Mouse (Mus musculus) neural tube, embryonic 12.5 days (tissue): ENCODE data around the gene Cab39. TPM values are rescaled to one million over a fixed set of nuclear protein-coding genes. Genes with fewer than 3 reads are reported as not detected.

Experiments used
- ATAC-seq: fragments of 200-750 bp; cut with Nextera tagmentation; 2 replicates; pipeline ENCODE4 v1.8.0; 2017; ENCODE audit warnings: low read depth, mild to moderate bottlenecking, moderate TSS enrichment, moderate library complexity; ENCODE audit not compliant: low FRiP score
- H3K27ac ChIP-seq: fragments of 300-500 bp; sonication (generic); 2 replicates; pipeline ENCODE4 v1.5.1; 2016
- H3K27me3 ChIP-seq: fragments of 300-500 bp; sonication (generic); replicated peaks from 2 replicates; pipeline ENCODE4 v1.6.1; 2016; ENCODE audit warnings: mild to moderate bottlenecking
- H3K36me3 ChIP-seq: fragments of 300-500 bp; sonication (generic); 2 replicates; pipeline ENCODE4 v1.6.1; 2016; ENCODE audit warnings: mild to moderate bottlenecking
- H3K4me1 ChIP-seq: fragments of 300-500 bp; sonication (generic); 2 replicates; pipeline ENCODE4 v1.6.1; 2016
- H3K4me2 ChIP-seq: fragments of 300-500 bp; sonication (generic); replicated peaks from 2 replicates; pipeline ENCODE4 v1.6.1; 2016; ENCODE audit warnings: mild to moderate bottlenecking
- H3K4me3 ChIP-seq: fragments of 300-500 bp; sonication (generic); 2 replicates; pipeline ENCODE4 v1.5.1; 2016
- H3K9ac ChIP-seq: fragments of 300-500 bp; sonication (generic); 2 replicates; pipeline ENCODE4 v1.6.1; 2016; ENCODE audit warnings: mild to moderate bottlenecking
- H3K9me3 ChIP-seq: fragments of 300-500 bp; sonication (generic); 2 replicates; pipeline ENCODE4 v1.6.1; 2016; ENCODE audit warnings: mild to moderate bottlenecking
- WGBS: fragments of 180-500 bp; shearing (Covaris S2); methylation state at CpG from one replicate; pipeline ENCODE4 v1.1.7; 2016; 5-methylcytosine and 5-hydroxymethylcytosine counted together
- polyA plus RNA-seq: library from polyadenylated mRNA; unstranded; fragments of >200 nt; fragmentation: Nextera tagmentation; extraction: Ambion mirVana; gene quantifications from 2 replicates; pipeline ENCODE4 v1.2.1, GENCODE M21; 2016

Cab39 gene
- polyA plus RNA-seq, 1 experiment from 2014 or later = 81.3 TPM

DNA sequence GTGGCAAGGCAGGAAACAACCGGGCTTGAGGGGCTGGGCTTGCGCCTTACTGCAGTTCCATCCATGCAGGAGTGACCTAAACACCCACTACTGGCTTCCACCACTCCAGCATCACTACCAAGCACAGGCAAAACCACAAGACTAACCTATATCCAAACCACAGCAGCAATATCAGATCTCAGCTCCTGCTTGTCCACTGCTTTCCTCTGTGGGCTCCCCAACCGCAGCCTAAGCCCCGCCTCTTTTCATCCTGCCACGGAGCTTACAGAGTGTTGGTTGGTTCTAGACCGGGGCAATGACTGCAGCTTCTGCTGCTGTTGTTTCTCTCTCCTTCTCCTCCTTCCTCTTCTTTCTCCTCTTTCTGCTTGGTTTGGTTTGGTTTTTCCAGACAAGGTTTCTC, 29.9 kb upstream of the Cab39 start:
- Histone ChIP-seq H3K27me3 (no peaks in the 10 kb centered on the region), H3K36me3 (no peaks in the 10 kb centered on the region), H3K4me1 (0 out of 2 replicates have a peak, but pooled peaks cover 4% of the 10 kb centered on the region), H3K4me2 (no peak overlapping the region), H3K9me3 (no peaks in the 10 kb centered on the region), H3K4me3 (no peak overlapping the region), H3K27ac (no peak overlapping the region), H3K9ac (no peak overlapping the region)
- no peak for ATAC-seq
- 80% methylated on average over 6 of the region's 6 CpGs for WGBS

DNA sequence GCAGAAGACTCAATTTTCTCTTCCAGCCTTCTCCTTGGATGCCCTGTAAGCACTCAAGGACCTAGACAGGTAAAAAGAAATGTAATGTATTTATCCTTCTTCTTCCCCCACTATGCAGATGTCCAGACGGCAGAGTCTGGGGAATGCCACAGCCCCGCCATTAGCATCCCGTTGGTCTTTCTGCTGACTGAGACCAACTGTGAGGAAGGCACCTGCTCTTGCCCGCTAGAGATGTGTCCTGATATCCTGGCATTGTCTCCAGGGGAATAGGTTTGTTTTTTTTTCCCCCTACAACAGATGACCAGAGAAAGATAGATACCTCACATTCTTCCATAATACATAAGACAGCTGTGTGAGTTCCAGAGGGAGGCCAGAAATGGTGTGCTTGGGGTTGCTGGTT, 28.9 kb upstream of the Cab39 start:
- H3K36me3 ChIP-seq = no peaks in the 10 kb centered on the region
- WGBS = 83% methylated on average over 4 of the region's 4 CpGs
- no peaks in the 10 kb centered on the region for H3K4me1 ChIP-seq
- no peaks in the 10 kb centered on the region for H3K9me3 ChIP-seq
- no peak overlapping the region for H3K4me2 ChIP-seq
- no peak overlapping the region for H3K4me3 ChIP-seq
- no peak for ATAC-seq
- no peak overlapping the region for H3K9ac ChIP-seq
- H3K27me3 ChIP-seq = no peaks in the 10 kb centered on the region
- no peak overlapping the region for H3K27ac ChIP-seq

DNA sequence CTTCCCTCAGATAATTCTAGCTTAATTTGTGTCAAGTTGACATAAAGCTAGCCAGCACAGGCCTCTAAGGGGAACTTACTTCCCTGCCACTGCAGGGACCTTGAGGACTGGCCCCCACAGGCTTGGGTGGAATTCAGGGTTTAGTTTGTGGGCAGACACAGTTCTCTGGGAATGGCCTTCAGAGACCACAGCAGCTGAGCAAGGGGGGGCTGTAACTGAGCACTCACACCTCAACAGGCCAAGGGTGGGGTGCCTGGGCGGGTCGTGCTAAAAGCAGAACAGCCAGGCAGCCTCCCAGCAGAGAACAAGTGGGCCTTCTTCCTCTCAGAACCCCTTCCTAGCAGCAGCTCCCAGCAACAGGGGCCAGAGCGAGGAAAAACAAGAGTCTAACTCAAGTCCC, 27.1 kb upstream of the Cab39 start:
- no peak overlapping the region for H3K4me3 ChIP-seq

DNA sequence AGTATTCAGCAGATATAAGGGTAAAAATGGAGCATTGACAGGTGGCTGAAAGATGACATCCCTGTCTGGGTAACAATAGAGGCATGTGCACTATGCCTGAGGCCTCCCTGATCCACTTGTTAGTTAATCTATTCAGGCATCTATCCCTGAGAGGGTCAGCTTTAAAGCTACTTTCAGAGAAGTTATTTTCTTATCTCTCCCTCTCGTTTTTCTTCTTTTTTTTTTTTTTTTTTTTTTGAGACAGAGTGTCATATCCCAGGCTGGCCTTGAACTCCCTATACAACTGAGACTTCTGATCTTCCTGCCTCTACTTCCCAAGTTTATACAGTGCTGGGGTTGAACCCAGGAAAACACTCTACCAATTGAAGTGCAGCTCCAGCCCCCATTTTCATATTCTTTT, 25.5 kb upstream of the Cab39 start:
- ATAC-seq = no peak

More for the DNA sequence above, 27.1 kb upstream of the Cab39 start:
- WGBS = 74% methylated on average over 3 of the region's 3 CpGs
- no peaks in the 10 kb centered on the region for H3K27me3 ChIP-seq
- H3K4me2 ChIP-seq = no peak overlapping the region
- no peaks in the 10 kb centered on the region for H3K9me3 ChIP-seq
- H3K36me3 ChIP-seq = no peaks in the 10 kb centered on the region
- no peaks in the 10 kb centered on the region for H3K4me1 ChIP-seq
- ATAC-seq = no peak
- no peak overlapping the region for H3K9ac ChIP-seq
- H3K27ac ChIP-seq = no peak overlapping the region

DNA sequence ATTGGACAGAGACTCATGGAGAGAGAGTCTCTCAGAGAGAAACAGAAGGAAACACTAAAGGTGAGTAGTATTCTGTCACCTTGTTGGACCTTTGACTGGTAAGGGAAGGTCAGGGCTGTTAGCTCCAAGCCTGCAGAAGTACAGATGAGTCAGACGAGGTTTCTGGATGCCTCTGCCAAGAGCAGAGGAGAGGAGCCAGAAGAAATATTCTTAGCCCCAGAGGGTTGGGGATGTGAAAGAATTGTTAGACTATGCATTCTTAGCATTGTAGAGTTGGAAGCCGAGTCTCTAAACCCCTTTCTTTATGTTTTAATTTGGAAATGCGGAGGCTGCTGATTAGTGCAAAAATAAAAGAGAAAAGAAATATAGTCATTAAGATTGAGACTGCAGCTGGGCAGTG, 21.3 kb upstream of the Cab39 start:
- Histone ChIP-seq H3K9me3 (no peaks in the 10 kb centered on the region), H3K27me3 (no peaks in the 10 kb centered on the region), H3K4me2 (no peak overlapping the region), H3K4me1 (no peaks in the 10 kb centered on the region), H3K27ac (no peak overlapping the region), H3K9ac (no peak overlapping the region), H3K36me3 (no peaks in the 10 kb centered on the region), H3K4me3 (no peak overlapping the region)
- WGBS = 79% methylated on average over 3 of the region's 3 CpGs
- no peak for ATAC-seq

More for the DNA sequence above, 25.5 kb upstream of the Cab39 start:
- Histone ChIP-seq H3K9me3 (no peaks in the 10 kb centered on the region), H3K9ac (no peak overlapping the region), H3K4me1 (no peaks in the 10 kb centered on the region), H3K36me3 (no peaks in the 10 kb centered on the region), H3K27ac (no peak overlapping the region), H3K4me2 (no peak overlapping the region), H3K27me3 (no peaks in the 10 kb centered on the region), H3K4me3 (no peak overlapping the region)
- 81% methylated on average over 1 of the region's 1 CpGs for WGBS

DNA sequence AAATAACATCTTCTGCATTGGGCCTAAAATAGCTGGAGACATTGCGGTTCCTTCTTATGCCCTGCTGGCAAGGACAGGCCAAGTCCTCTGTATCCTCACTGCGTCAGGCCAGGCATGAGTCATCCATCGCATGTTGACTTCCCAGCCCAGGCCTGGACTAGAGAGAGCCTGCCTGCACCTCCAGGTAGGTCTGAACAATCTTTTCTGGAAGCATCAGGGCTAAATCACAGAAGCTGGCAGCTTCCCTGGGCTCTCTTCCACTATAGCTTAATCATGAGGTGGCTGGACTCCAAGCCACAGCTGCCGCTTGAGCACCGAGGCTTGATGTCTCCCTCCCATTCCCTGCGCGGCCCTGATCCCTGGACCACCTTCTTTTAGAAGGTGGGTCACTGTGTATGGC, 18.1 kb upstream of the Cab39 start:
- Histone ChIP-seq H3K9ac (no peak overlapping the region), H3K4me3 (no peak overlapping the region), H3K4me1 (no peaks in the 10 kb centered on the region), H3K36me3 (no peaks in the 10 kb centered on the region), H3K27ac (no peak overlapping the region), H3K4me2 (no peak overlapping the region), H3K27me3 (no peaks in the 10 kb centered on the region), H3K9me3 (no peaks in the 10 kb centered on the region)
- 94% methylated on average over 7 of the region's 7 CpGs for WGBS
- no peak for ATAC-seq

DNA sequence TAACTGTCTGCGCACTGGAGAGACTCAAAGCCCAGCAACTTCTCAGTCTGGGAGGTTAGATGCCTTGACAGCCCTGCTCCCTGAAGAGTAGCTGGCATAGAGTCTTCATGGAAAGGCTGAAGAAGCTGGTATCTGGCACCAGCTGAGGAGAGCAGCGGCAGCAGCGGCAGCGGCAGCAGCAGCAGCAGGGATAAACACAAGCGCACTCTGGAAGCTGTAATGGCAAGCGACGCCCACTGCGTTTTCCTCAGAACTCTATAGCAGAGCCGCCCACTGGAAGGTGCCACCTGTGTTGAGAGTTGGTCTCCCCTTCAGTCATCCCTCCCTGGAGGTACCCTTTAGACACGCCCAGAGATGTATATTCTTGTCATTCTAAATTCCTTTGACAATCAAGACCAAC, 17.1 kb upstream of the Cab39 start:
- Histone ChIP-seq H3K4me2 (no peak overlapping the region; the same call in 1 of the 2 replicates), H3K36me3 (no peaks in the 10 kb centered on the region), H3K9me3 (no peaks in the 10 kb centered on the region), H3K27me3 (no peaks in the 10 kb centered on the region), H3K4me3 (no peak overlapping the region), H3K27ac (no peak overlapping the region), H3K4me1 (no peaks in the 10 kb centered on the region), H3K9ac (no peak overlapping the region)
- ATAC-seq = no peak
- 48% methylated on average over 10 of the region's 10 CpGs for WGBS

DNA sequence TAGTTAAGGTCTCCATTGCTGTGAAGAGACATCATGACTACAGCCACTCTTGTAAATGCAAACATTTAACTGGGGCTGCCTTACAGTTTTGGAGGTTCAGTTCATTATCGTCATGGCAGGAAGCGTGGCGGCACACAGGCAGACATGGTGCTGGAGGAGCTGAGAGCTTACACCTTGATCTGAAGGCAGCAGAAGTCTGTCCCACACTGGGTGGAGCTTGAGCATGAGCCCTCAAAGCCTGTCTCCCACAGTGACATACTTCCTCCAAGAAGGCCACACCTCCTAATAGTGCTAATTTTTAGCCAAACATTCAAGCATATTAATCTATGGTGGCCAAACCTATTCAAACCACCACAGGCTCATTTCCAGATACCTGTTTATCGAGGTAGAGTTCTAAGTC, 14.8 kb upstream of the Cab39 start, which contains the start of gene A630001G21Rik:
TSS of gene A630001G21Rik (minus strand) at position 208 of the 400 bp plus-strand sequence.
- no peak within 1 kb of the TSS for H3K27ac ChIP-seq
- no peaks in the 10 kb centered on the region for H3K4me1 ChIP-seq
- WGBS = 89% methylated on average over 4 of the region's 4 CpGs
- no peak for ATAC-seq
- no peak within 1 kb of the TSS for H3K4me2 ChIP-seq
- no peak within 1 kb of the TSS for H3K4me3 ChIP-seq
- no peaks in the 10 kb centered on the region for H3K9me3 ChIP-seq
- no peak within 1 kb of the TSS for H3K9ac ChIP-seq
- H3K36me3 ChIP-seq = no peaks in the 10 kb centered on the region
- H3K27me3 ChIP-seq = no peaks in the 10 kb centered on the region

DNA sequence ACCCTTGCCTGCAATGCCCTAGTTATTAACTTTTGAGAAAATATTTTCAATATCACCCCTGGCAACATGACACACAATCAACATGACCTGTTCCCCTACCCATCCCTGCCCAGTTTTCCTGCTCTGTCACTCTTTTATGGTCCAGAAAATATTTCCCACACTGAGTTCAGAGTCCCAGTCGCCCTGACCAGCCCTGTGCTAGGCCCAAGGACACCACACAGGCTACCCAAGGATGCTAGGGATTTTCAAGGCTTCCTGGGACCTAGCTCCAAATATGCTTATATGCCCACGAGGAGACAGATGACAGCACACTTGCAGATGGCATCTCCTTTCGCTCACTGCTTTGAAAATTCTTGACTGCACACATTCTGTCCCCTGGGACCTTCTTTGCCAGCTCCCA, 14.2 kb upstream of the Cab39 start:
- Histone ChIP-seq H3K27me3 (no peaks in the 10 kb centered on the region), H3K9ac (no peak overlapping the region), H3K4me1 (no peaks in the 10 kb centered on the region), H3K9me3 (no peaks in the 10 kb centered on the region), H3K27ac (no peak overlapping the region), H3K36me3 (no peaks in the 10 kb centered on the region), H3K4me3 (no peak overlapping the region), H3K4me2 (no peak overlapping the region)
- WGBS = 70% methylated on average over 3 of the region's 3 CpGs
- no peak for ATAC-seq

DNA sequence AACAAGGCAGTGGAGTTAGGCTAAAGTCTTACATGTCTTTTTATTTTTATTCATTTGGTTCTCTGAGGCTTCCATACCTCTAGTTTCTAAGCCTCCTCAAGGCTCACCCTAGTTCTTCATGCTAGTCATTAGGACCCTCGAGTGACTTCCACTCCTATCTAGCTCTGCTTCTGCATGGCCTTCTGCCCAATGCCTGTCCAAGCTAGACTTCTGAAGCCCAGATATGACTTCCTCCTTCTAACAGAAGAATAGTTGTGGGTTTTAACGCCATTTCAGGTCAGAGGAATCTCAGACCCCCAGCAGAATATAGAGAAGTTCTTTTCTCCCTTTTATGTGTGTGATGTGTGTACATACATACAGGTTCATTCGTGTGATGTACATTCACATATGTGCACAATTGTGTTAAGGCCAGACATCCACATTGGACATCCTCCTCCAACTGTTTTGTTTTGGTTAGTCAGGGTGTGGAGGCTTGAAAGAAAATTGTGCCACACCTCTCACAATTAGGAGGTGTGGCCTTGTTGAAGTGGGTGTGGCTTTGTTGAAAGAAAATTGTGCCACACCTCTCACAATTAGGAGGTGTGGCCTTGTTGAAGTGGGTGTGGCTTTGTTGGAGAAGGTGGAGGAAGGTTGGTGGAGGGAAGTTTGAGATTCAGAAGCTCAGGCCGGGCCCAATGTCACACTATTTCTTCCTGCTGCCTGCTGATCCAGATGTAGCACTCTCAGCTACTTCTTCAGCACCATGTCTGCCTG, 13.6 kb upstream of the Cab39 start:
- Histone ChIP-seq H3K9ac (no peak overlapping the region), H3K27ac (no peak overlapping the region), H3K4me2 (no peak overlapping the region), H3K9me3 (no peaks in the 10 kb centered on the region), H3K36me3 (no peaks in the 10 kb centered on the region), H3K4me1 (no peaks in the 10 kb centered on the region), H3K27me3 (no peaks in the 10 kb centered on the region), H3K4me3 (no peak overlapping the region)
- 75% methylated on average over 4 of the region's 4 CpGs for WGBS
- ATAC-seq = no peak

DNA sequence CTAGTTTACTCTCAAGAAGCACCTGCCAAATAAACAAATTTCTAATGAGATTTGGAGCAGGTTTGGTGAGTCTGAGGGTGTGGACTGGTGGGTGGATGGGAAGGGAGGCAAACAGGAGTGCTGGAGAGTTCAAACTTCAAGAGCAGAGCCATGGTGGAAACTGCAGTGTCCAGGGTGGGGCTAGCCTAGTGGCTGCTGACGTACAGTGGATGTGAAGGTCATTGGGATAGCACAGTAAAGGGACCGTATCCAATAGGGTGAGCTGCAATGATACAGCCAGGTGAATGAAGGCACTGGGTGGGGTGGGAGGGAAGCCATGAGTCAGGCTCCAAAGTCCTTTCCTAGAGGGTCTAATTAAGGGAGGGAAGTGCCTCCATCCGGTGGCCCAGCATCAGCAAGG, 2.7 kb upstream of the Cab39 start:
- ATAC-seq = no peak
- H3K4me3 ChIP-seq = no peak overlapping the region

DNA sequence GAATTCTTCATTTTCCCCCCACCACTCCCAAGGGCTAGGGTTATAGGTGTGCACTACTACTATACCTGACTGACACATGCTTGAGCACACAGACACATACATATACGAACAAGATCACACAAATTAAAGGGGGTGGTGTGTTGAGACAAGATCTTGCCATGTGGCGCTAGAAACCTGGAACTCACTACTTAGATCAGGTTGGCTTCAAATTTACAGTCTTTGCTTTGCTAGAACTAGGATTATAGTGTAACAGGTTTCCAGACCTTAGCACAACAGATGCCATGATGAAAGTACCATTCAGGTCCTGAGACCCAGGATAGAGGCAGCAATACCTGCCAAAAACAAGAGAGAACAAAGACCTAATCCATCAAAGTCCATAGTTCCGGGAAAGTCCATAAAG, 1.8 kb upstream of the Cab39 start:
- H3K9ac ChIP-seq = no peak overlapping the region
- WGBS = 88% methylated on average over 3 of the region's 3 CpGs
- no peaks in the 10 kb centered on the region for H3K36me3 ChIP-seq
- ATAC-seq = no peak
- H3K4me2 ChIP-seq = no peak overlapping the region
- H3K4me3 ChIP-seq = no peak overlapping the region
- H3K27me3 ChIP-seq = no peaks in the 10 kb centered on the region
- no peak overlapping the region for H3K27ac ChIP-seq
- H3K4me1 ChIP-seq = peaks cover 10% of the 10 kb centered on the region
- H3K9me3 ChIP-seq = no peaks in the 10 kb centered on the region

More for the DNA sequence above, 2.7 kb upstream of the Cab39 start:
- Histone ChIP-seq H3K4me1 (peaks cover 6% of the 10 kb centered on the region), H3K27me3 (no peaks in the 10 kb centered on the region), H3K4me2 (no peak overlapping the region), H3K27ac (no peak overlapping the region), H3K36me3 (no peaks in the 10 kb centered on the region), H3K9ac (no peak overlapping the region), H3K9me3 (no peaks in the 10 kb centered on the region)
- WGBS = 84% methylated on average over 3 of the region's 3 CpGs
